Mouse (Mus musculus): ENCODE measurements around the gene Slc48a1. TPM values are rescaled to one million over a fixed set of nuclear protein-coding genes. Genes with fewer than 3 reads are reported as not detected.

Slc48a1 gene
- total RNA-seq, 2 experiments from 2014 or later: 44.5 to 47.1 TPM

GRCm38 (mm10) chr15:97760952-97761351 lies 17.4 kb upstream of the Slc48a1 start:
- Histone ChIP-seq H3K27ac (no peak overlapping the region), H3K4me3 (no peak overlapping the region)
- TF ChIP-seq CTCF (IDR thresholded peaks at IDR 0.05): no peak
- intact Hi-C loops (cut with DNase I): no loop called here
- no peak for DNase-seq

GRCm38 (mm10) chr15:97761438-97761837 lies 16.9 kb upstream of the Slc48a1 start:
- TF ChIP-seq CTCF (IDR thresholded peaks at IDR 0.05): no peak
- no peak overlapping the region; the same call in 1 of the 2 replicates for H3K27ac ChIP-seq
- H3K4me3 ChIP-seq: no peak overlapping the region
- DNase-seq: no peak
- intact Hi-C loops (cut with DNase I): no loop called here

- intact Hi-C loops (cut with DNase I): loop anchor here (2.0 kb wide), 1 partner anchor 42 kb away; no protein-coding TSS in a partner anchor
- TF ChIP-seq CTCF (IDR thresholded peaks at IDR 0.05): no peak
- peak overlapping the region; percentile 82 for H3K4me3 ChIP-seq
- peak; percentile 70 for DNase-seq
- H3K27ac ChIP-seq: peak overlapping the region; percentile 90
Observed at GRCm38 (mm10) chr15:97762733-97763132, 15.6 kb upstream of the Slc48a1 start.

- peak overlapping the region; percentile 82 for H3K4me3 ChIP-seq
- DNase-seq: no peak
- intact Hi-C loops (cut with DNase I): loop anchor here (2.0 kb wide), 1 partner anchor 43 kb away; no protein-coding TSS in a partner anchor
- H3K27ac ChIP-seq: peak overlapping the region; percentile 90
- TF ChIP-seq CTCF (IDR thresholded peaks at IDR 0.05): no peak
Observed at GRCm38 (mm10) chr15:97763256-97764049, 14.9 kb upstream of the Slc48a1 start.

- peak overlapping the region; percentile 90 for H3K27ac ChIP-seq
- intact Hi-C loops (cut with DNase I): no loop called here
- TF ChIP-seq CTCF (IDR thresholded peaks at IDR 0.05): no peak
- peak overlapping the region; percentile 82 for H3K4me3 ChIP-seq
- DNase-seq: no peak
Observed at GRCm38 (mm10) chr15:97764532-97764931, 13.8 kb upstream of the Slc48a1 start.

- DNase-seq: no peak
- intact Hi-C loops (cut with DNase I): no loop called here
- no peak for TF ChIP-seq CTCF (IDR thresholded peaks at IDR 0.05)
- H3K27ac ChIP-seq: peak overlapping the region; percentile 90
- H3K4me3 ChIP-seq: peak overlapping the region; percentile 82
Observed at GRCm38 (mm10) chr15:97765090-97765794, 13.1 kb upstream of the Slc48a1 start.

- Histone ChIP-seq H3K4me3 (peak overlapping the region; percentile 82), H3K27ac (peak overlapping the region; percentile 90)
- intact Hi-C loops (cut with DNase I): no loop called here
- no peak for DNase-seq
- no peak for TF ChIP-seq CTCF (IDR thresholded peaks at IDR 0.05)
Observed at GRCm38 (mm10) chr15:97766194-97766593, 12.1 kb upstream of the Slc48a1 start.

GRCm38 (mm10) chr15:97766594-97767279 lies 11.6 kb upstream of the Slc48a1 start:
- no peak for TF ChIP-seq CTCF (IDR thresholded peaks at IDR 0.05)
- Histone ChIP-seq H3K4me3 (peak overlapping the region; percentile 82), H3K27ac (peak overlapping the region; percentile 90)
- peak; percentile 54 for DNase-seq
- intact Hi-C loops (cut with DNase I): no loop called here

GRCm38 (mm10) chr15:97767280-97768186 lies 10.8 kb upstream of the Slc48a1 start, which contains the start of gene Rapgef3:
Gene Rapgef3, minus strand, starts transcription at chr15:97767972.
- DNase-seq: peak; percentile 89
- intact Hi-C loops (cut with DNase I): no loop called here
- H3K27ac ChIP-seq: peak within 1 kb of the TSS; percentile 90
- peak within 1 kb of the TSS; percentile 82 for H3K4me3 ChIP-seq
- peak; percentile 75 for TF ChIP-seq CTCF (IDR thresholded peaks at IDR 0.05)

- peak; percentile 44 for DNase-seq
- Histone ChIP-seq H3K4me3 (peak overlapping the region; percentile 82), H3K27ac (peak overlapping the region; percentile 90)
- TF ChIP-seq CTCF (IDR thresholded peaks at IDR 0.05): no peak
- intact Hi-C loops (cut with DNase I): no loop called here
Observed at GRCm38 (mm10) chr15:97768192-97768591, 10.1 kb upstream of the Slc48a1 start.

GRCm38 (mm10) chr15:97770280-97770679 lies 8.0 kb upstream of the Slc48a1 start:
- H3K27ac ChIP-seq: no peak overlapping the region
- intact Hi-C loops (cut with DNase I): no loop called here
- no peak for DNase-seq
- no peak for TF ChIP-seq CTCF (IDR thresholded peaks at IDR 0.05)
- no peak overlapping the region for H3K4me3 ChIP-seq

- TF ChIP-seq CTCF (IDR thresholded peaks at IDR 0.05): no peak
- intact Hi-C loops (cut with DNase I): no loop called here
- DNase-seq: peak; percentile 74
- peak overlapping the region; percentile 75 for H3K27ac ChIP-seq
- H3K4me3 ChIP-seq: no peak overlapping the region
Observed at GRCm38 (mm10) chr15:97773108-97773507, 5.2 kb upstream of the Slc48a1 start.
